Mouse (Mus musculus): ENCODE measurements around the gene Ppil1.

The Ppil1 gene

GRCm38 (mm10) chr17:29249512-29249911 is 14.5 kb downstream of the Ppil1 start:
- peak; percentile 70 for DNase-seq

DNA sequence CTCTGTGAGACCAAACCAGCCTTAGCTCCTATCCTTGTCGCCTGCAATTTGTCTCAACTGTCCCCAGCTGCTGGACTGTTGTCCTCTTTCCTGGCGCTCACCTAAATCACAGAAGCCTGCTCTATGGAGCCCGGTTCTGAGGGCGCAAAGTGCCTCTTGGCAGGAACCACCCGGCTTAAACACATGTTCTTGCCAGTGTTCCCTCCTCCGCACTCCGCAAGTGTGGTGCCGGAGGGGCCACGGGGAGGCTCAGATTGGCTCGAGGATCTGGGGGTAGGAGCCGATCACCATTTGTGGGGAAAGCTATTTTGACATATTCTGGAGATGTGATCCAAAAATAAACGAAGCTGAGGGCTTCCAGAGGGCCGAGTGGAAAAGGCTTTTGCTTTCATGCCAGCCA is 16.1 kb downstream of the Ppil1 start:
- DNase-seq, result no peak

DNA sequence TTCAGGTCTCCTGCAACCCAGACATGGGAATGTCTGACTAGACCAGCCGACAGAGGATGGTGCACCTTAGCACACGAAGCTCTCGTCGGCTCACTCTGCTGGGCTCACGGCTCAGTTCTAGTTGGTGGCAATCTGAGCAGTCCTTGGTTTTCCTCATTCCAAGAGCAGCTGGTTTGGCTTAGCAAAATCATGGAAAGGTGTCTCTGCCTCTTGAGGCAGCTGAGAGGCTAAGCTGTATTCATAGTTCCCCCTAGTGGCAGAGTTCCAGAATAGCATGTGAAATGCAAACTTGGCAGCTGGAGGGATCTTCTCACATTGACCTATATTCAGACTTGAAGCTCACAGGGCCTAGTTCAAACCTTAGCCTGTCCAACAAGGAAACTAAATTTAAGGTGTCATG is 17.4 kb downstream of the Ppil1 start:
- peak; percentile 27 for DNase-seq

DNA sequence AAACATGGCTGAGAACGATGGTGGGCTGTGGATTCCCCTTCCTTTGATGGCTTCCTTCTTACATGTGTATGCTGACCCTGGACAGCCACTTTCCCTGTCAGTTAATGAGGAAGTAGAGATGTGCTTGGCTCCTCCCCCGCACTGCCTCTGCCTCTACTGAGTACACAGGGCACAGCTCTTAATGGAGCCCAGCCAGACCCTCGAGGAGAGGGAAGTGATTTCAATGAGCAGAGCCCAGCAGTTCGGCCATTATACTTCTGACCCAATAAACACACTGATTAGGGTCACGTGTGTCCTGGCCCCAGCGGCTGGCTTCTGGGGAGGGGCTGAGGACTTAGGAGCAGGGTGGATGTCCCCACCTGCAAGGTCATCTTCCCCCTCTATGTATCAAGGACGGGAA is 18.3 kb downstream of the Ppil1 start:
- DNase-seq, result no peak

- DNase-seq, result no peak
Measured at GRCm38 (mm10) chr17:29244912-29245311, 19.1 kb downstream of the Ppil1 start.

DNA sequence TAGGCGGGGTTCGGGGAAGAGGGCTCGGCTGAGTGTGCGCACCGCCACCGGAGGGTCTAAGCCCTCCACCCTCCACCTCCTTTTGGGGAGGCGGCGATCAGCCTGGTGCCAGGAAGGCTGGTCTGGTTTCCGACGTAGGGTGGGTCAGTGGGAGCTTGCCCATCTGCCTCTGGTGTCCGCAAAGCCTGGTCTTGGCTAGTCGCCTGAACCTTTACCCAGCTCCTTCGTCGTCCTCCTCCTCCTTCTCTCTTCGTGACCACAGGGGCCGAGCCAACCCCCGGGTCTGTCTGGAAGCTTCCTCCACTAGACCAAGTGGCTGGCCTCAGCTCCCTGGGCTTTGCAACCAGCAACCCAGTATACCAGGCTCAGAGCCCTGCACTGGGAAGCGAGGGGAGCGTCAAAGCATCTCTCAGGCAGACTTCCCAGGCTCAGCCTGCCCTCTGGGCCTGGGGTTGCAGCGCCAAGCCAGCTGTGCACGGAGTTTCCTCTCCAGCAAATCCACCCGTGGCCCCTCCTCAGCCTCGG is 25.5 kb downstream of the Ppil1 start:
- DNase-seq, result peak; percentile 46

DNA sequence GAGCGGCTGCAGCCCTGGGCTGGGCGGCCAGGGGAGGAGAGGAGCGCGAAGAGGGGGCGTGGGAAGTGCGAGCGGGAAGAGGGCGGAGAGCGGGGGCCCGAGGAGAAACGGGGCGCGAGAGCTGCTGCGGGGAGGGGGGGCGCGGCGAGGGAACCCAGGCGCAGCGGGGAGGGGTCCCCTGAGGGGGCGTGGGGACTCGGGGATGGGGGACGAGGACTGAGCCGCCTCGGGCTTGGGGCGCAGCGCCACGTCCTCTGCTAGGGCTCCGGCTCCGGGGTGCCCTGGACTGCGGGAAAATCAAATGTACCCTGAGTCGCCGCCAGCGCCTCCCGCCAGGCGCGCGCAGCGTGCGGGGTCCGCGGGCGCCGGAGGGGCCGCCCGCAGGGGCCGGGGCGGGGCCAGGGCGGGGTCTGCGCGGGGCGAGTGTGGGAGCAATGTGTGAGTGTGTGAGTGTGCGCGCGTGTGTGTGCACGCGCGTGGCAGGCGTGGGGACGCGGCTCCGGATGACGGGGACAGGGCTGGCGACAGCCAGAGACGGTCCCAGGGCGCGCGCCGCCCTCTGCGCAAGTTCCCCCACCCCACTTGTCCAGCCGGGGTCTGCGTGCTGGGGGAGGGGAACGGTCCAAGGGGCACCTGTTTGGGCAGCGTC is 26.1 kb downstream of the Ppil1 start, which contains the start of gene Cpne5:
Cpne5 (minus strand) TSS at position 396 of the 649 bp plus-strand sequence.
- DNase-seq, result peak; percentile 50

GRCm38 (mm10) chr17:29237267-29237771 is 26.7 kb downstream of the Ppil1 start:
- peak; percentile 42 for DNase-seq

DNA sequence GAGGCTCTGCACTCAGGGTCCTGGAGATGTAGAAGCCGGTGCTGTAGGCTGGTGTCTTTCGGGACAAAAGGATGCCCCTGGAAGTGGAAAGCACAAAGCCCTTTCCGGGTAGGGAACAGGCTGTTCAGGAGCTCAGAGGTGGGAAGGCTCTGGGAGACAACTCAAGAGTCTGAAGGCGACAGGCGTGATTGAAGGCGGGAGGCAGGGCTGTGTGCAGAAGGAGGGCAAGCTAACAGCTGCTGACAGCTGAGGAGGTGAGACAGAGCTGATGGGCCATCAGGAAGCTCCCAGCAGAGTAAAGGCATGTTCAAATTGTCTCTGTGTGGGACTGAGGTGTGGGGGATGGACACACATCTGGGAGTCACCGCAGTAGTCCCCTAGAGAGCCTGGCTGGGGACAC is 27.9 kb downstream of the Ppil1 start:
- no peak for DNase-seq

DNA sequence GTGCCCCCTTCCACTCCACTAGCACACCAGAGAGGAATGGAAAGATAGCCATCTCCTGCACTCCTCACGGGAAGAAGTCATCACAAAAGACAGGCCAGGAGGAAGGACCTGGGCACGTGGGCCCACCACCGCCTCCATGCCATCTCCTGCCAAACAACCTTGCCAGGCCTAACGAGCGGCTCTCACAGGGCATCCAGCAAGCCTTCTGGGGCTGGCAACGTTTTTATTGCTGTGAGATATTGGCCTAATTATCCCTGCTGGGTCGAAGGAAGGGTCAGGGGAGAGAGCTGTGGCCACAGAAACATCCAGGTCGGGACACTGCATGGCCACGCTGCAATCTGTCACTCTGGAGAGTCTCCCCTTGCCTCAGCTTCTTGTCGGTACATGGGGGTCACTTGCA is 32.9 kb downstream of the Ppil1 start:
- no peak for DNase-seq

DNA sequence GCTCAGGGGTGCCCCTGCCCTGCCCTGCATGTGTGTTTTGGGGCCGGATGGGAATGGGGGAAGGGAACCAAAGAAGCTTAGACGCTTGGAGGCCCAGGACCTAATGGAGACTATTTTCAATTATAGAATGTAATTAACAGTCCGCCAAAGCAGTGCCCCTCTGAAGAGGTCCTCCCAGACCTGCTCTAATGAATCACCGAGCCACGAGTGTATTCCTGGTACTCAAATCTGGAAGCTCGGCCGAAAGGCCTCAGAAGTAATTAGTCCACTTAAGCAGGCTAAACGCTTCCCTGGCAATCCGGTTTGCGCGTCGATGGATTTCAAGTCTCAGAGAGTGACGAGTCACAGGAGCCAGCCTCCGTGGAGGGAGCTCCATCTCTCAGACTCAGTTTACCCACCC is 43.4 kb downstream of the Ppil1 start:
- DNase-seq, result no peak

DNA sequence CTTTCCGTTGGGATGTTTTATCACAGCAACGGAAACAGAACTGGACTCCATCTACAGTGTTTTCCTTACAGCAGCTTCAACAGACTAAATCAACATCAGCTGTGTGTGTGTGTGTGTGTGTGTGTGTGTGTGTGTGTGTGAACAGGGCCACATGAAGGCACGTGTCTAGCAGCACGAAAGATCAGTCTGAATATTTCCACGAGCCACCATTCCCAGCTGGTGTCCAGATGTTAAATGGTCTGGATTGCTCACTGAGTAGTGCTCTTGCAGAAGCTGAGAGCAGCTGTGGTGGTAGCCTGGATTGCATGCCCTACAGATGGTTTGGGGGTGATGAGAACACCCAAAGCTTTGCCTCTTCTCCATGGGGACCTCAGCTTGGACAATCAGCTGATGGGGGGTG is 46.0 kb downstream of the Ppil1 start:
- no peak for DNase-seq

- no peak for DNase-seq
Measured at GRCm38 (mm10) chr17:29216078-29216477, 47.9 kb downstream of the Ppil1 start.

GRCm38 (mm10) chr17:29214655-29215054 is 49.3 kb downstream of the Ppil1 start:
- DNase-seq, result no peak

GRCm38 (mm10) chr17:29214193-29214456 is 49.9 kb downstream of the Ppil1 start:
- DNase-seq, result no peak

- no peak for DNase-seq
Measured at GRCm38 (mm10) chr17:29213381-29214192, 50.4 kb downstream of the Ppil1 start.

- no peak for DNase-seq
Measured at GRCm38 (mm10) chr17:29211836-29212235, 52.1 kb downstream of the Ppil1 start.

GRCm38 (mm10) chr17:29210037-29210436 is 53.9 kb downstream of the Ppil1 start:
- no peak for DNase-seq

DNA sequence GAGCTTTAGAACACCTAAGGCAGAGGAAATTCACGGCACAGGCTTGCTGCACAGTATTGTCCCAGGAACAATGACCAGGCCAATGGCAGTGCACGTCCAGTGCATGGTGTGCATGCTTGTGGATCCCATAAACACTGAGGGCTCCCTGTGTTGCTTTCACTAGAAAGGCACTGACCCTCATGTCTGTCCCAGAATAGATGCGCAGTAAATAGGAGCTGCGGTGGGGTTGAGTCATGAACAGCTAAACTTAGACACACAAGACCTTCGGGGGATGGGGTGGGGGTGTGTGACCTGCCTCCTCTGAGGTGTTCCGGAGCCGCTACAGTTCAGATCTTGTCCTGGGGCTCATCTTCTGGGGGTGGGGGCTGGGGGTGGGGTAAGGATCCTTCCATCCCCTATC is 57.9 kb downstream of the Ppil1 start:
- DNase-seq, result no peak

DNA sequence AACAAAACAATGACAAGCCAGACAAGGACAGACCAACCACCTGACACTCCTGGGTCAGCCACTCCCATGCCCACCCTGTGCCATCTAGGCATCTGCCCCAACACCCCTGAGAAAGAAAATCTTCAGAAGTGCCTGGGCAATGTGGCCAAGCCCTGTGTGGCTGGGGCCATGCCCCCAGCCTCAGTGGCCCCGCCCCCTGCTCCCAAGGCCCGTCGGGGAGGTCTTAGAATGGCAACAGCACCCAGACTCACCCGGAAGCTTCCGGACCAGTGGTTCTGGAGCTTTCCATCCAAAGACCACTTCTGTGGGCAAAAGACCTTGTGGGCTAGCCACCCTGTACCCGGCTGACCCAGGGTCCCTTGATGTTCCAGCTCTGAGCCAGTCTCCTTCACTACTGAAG is 61.4 kb downstream of the Ppil1 start:
- peak; percentile 43 for DNase-seq

Measured in thymus, postnatal 4 days (tissue).